Mouse (Mus musculus) cerebellum, postnatal 14 days (tissue): Measurements from ENCODE around the gene Olfr1480.

Source experiments
- DNase-seq, 2 experiments: peaks; one replicate each; pipeline ENCODE4 v3.0.0; 2021; ENCODE audit warnings: mixed read lengths in 2 of 2

Gene Olfr1480

DNA sequence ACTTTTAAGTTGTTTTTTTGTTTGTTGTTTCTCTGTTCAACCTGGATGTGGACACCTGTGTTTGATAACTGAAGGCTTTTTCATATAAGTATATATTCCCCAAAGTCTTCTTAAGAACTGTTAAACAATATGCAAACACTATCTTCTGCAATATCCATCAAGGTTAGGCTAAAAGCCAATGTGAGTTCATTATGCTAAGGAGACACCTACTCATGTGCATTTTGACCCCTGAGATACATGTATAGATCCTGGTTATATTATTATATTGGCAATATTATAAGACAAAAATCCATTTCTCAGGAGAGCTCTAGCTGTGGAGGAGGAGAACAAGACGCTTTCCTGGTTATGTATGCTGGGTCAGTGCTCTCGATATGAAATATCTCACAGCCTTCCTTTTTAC, at the start of gene Olfr1480:
Gene Olfr1480, plus strand, starts transcription at position 301 of the 400 bp plus-strand sequence.
- no peak for DNase-seq

DNA sequence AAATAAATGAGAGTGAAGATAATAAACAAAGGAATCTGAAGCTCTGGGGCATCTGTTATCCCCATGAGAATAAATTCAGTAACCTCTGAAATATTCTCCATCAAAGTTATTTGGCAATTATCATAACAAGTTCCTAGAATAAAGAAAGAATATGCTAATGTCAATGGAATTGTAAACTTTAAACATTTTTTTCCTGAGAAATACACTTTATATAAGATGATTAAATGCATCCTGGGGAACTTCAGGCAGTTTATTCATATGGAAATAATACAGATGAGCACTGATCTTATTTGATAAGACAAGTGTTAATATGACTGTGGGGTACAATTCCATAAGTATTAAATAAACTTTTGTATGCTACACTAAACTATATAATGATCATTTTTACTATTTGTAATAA, 47.6 kb upstream of the Olfr1480 start, which contains the start of gene Olfr1475:
Gene Olfr1475, minus strand, starts transcription at position 101 of the 400 bp plus-strand sequence.
- DNase-seq, result no peak

DNA sequence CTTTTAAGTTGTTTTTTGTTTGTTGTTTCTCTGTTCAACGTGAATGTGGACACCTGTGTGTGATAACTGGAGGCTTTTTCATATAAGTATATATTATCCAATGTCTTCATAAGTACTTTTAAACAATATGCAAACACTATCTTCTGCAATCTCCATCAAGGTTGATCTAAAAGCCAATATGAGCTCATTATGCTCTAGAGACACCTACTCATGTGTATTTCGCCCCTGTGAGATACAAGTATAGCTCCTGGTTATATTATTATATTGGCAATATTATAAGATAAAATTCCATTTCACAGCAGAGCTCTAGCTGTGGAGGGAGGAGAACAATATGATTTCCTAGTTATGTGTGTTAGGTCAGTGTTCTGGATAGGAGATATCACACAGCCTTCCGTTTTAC, 27.5 kb upstream of the Olfr1480 start, which contains the start of gene Olfr1477:
Gene Olfr1477, plus strand, starts transcription at position 301 of the 400 bp plus-strand sequence.
- no peak for DNase-seq
